Mouse (Mus musculus) forebrain, embryonic 12.5 days (tissue): ENCODE results near the gene Ccdc43. TPM values are rescaled to one million over a fixed set of nuclear protein-coding genes. Genes with fewer than 3 reads are reported as not detected.

Experiments used
- ATAC-seq: fragments of 200-750 bp; cut with Nextera tagmentation; 2 replicates; pipeline ENCODE4 v1.8.0; 2017; ENCODE audit warnings: moderate TSS enrichment; ENCODE audit not compliant: low FRiP score
- H3K27ac ChIP-seq: fragments of 300-500 bp; sonication (generic); 2 replicates; pipeline ENCODE4 v1.5.1; 2016; ENCODE audit warnings: mild to moderate bottlenecking
- H3K27me3 ChIP-seq: fragments of 300-500 bp; sonication (generic); 2 replicates; pipeline ENCODE4 v1.6.1; 2016; ENCODE audit warnings: mild to moderate bottlenecking
- H3K36me3 ChIP-seq: fragments of 300-500 bp; sonication (generic); replicated peaks from 2 replicates; pipeline ENCODE4 v1.6.1; 2016; ENCODE audit warnings: mild to moderate bottlenecking
- H3K4me1 ChIP-seq: fragments of 300-500 bp; sonication (generic); 2 replicates; pipeline ENCODE4 v1.6.1; 2016
- H3K4me2 ChIP-seq: fragments of 300-500 bp; sonication (generic); 2 replicates; pipeline ENCODE4 v1.6.1; 2016; ENCODE audit warnings: mild to moderate bottlenecking, moderate library complexity
- H3K4me3 ChIP-seq: fragments of 300-500 bp; sonication (generic); replicated peaks from 2 replicates; pipeline ENCODE4 v1.5.1; 2016; ENCODE audit warnings: mild to moderate bottlenecking
- H3K9ac ChIP-seq: fragments of 300-500 bp; sonication (generic); 2 replicates; pipeline ENCODE4 v1.6.1; 2016; ENCODE audit warnings: mild to moderate bottlenecking
- H3K9me3 ChIP-seq: fragments of 300-500 bp; sonication (generic); 2 replicates; pipeline ENCODE4 v1.6.1; 2016
- WGBS: fragments of 180-500 bp; shearing (Covaris S2); methylation state at CpG from one replicate; pipeline ENCODE4 v1.1.7; 2016; 5-methylcytosine and 5-hydroxymethylcytosine counted together
- polyA plus RNA-seq: library from polyadenylated mRNA; unstranded; fragments of >200 nt; fragmentation: Nextera tagmentation; extraction: Ambion mirVana; gene quantifications from 2 replicates; pipeline ENCODE4 v1.2.1, GENCODE M21; 2016

Ccdc43 gene
- 55.1 and 57.7 TPM in 2 replicates for polyA plus RNA-seq

DNA sequence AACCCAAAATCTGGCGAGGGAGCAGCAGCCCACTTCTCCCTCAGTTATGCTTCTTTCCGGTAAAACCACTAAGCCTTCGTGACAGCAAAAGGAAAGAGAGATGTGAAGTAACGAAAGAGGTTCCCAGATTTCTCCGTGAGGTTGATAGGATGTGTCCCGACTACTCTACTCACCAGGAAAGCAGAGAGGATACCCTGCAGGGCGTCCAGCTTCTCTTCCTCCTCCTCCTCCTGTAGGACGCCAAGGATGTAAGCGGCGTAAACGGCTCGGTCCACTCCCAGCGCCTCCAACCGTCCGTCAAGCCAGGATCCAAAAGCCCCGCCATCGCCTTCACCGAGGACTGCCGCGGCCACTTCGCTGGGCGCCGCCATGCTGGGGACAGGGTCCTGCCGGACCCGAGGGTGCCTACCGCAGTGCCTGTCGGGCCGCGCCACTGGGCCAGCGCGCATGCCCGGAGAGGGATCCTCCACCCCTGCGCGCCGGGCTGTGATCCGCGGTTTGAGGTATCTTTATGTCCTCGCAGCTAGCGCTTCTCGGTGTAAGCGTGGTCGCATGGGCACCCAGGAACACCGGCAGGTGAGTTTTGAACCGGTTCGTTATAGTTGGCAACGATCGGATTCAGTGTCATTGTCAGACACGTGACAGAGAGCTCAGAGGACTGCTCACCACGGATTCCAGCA is at the start of gene Ccdc43:
Ccdc43 (minus strand) TSS at position 445 of the 680 bp plus-strand sequence.
- peak within 1 kb of the TSS; percentile 74 for H3K4me2 ChIP-seq
- H3K27ac ChIP-seq, result peak within 1 kb of the TSS; percentile 53
- H3K4me1 ChIP-seq, result peaks cover 15% of the 10 kb centered on the region
- ATAC-seq, result peak; percentile 94
- H3K9me3 ChIP-seq, result no peaks in the 10 kb centered on the region
- WGBS, result under 1% methylated on average over 49 of the region's 49 CpGs
- H3K27me3 ChIP-seq, result no peaks in the 10 kb centered on the region; the same call in 1 of the 2 replicates
- peaks cover 11% of the 10 kb centered on the region; the same call in 1 of the 2 replicates for H3K36me3 ChIP-seq
- peak within 1 kb of the TSS; percentile 84 for H3K9ac ChIP-seq
- peak within 1 kb of the TSS; percentile 80 for H3K4me3 ChIP-seq

- Histone ChIP-seq H3K9ac (no peak overlapping the region), H3K4me3 (no peak overlapping the region), H3K27ac (no peak overlapping the region), H3K36me3 (no peaks in the 10 kb centered on the region), H3K27me3 (peaks cover 12% of the 10 kb centered on the region; the same call in 1 of the 2 replicates), H3K4me1 (peaks cover 14% of the 10 kb centered on the region), H3K4me2 (no peak overlapping the region), H3K9me3 (no peaks in the 10 kb centered on the region)
- ATAC-seq, result no peak
- WGBS, result 89% methylated on average over 3 of the region's 3 CpGs
These were observed 47.2 kb upstream of the Ccdc43 start for GRCm38 (mm10) chr11:102744746-102745145.

- Histone ChIP-seq H3K4me3 (no peak overlapping the region), H3K27ac (no peak overlapping the region), H3K9ac (no peak overlapping the region), H3K9me3 (no peaks in the 10 kb centered on the region), H3K4me1 (peaks cover 18% of the 10 kb centered on the region), H3K4me2 (no peak overlapping the region), H3K27me3 (peaks cover 25% of the 10 kb centered on the region), H3K36me3 (no peaks in the 10 kb centered on the region)
- WGBS, result 90% methylated on average over 5 of the region's 5 CpGs
- ATAC-seq, result no peak
These were observed 45.3 kb upstream of the Ccdc43 start for GRCm38 (mm10) chr11:102742843-102743242.

DNA sequence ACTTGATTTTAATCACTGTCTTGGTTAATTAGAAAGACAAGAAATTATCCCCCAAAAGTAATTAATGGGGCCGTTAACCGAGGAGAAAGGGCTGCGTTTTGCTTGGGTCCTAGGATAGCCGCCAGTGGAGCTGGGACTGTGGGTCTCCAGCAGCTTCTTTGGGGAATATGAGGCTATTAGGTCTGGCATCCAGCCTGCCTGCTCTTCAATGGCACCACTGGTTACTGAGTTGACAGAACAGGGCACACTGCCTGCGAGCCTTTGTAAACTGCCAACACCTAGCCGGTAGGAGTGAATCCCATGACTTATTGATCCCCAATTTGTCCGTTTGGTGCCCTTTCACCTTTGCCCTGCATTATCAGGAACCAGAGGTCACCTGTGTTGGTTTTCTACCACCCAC is 44.5 kb upstream of the Ccdc43 start:
- no peaks in the 10 kb centered on the region for H3K36me3 ChIP-seq
- H3K27me3 ChIP-seq, result peaks cover 29% of the 10 kb centered on the region
- H3K4me3 ChIP-seq, result no peak overlapping the region
- 37% methylated on average over 7 of the region's 7 CpGs for WGBS
- H3K4me2 ChIP-seq, result no peak overlapping the region
- no peak overlapping the region for H3K27ac ChIP-seq
- peaks cover 18% of the 10 kb centered on the region for H3K4me1 ChIP-seq
- no peaks in the 10 kb centered on the region for H3K9me3 ChIP-seq
- no peak for ATAC-seq
- no peak overlapping the region for H3K9ac ChIP-seq

DNA sequence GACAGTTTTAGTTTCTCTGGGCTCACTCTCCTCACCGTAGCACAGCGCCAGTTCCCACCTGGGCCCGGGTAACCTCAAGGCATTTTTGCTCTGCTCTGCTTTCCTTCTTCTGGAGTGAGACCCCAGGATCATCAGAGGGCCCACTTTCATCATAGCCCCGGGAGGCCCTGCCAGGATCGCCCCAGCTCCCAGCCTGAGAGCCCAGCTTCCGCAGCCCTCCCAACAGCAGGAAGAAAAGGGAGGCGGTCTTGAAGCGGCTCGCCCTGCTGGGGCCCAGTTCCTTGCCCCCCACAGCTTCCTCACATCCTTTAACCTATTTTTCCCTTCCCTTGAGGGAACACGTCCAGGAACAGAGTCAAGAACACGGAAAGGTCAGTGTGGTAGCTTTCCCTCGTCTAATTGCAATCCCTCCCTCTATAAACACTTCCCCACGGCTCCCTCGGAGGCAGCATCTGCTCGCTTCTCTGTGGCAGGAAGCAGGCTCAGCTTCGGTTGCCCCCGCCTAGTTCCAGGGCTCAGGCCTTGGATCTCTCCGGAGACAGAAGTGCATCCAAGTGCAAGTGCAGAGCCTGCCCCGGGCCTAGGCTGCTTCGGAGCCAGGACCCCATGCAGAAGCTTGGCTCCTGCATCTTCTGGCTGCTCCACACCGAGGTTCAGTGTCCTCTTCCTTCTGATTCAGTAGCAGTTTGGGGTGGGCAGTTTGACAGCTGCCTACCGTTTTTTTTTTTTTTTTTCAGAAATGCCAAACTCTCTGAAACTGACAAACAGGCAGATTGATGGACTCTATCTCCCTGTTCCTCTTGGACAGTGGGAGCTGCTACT is 43.8 kb upstream of the Ccdc43 start:
- ATAC-seq, result no peak
- H3K4me3 ChIP-seq, result no peak overlapping the region
- 12% methylated on average over 22 of the region's 22 CpGs for WGBS

GRCm38 (mm10) chr11:102740634-102741033 is 43.1 kb upstream of the Ccdc43 start:
- WGBS, result 47% methylated on average over 11 of the region's 11 CpGs
- peaks cover 29% of the 10 kb centered on the region for H3K27me3 ChIP-seq

More for the DNA sequence above, 43.8 kb upstream of the Ccdc43 start:
- no peaks in the 10 kb centered on the region for H3K36me3 ChIP-seq
- peak overlapping the region; percentile 15; the same call in 1 of the 2 replicates for H3K4me2 ChIP-seq
- no peaks in the 10 kb centered on the region for H3K9me3 ChIP-seq
- H3K27me3 ChIP-seq, result peaks cover 29% of the 10 kb centered on the region
- no peak overlapping the region for H3K9ac ChIP-seq
- no peak overlapping the region for H3K27ac ChIP-seq
- peaks cover 18% of the 10 kb centered on the region for H3K4me1 ChIP-seq

DNA sequence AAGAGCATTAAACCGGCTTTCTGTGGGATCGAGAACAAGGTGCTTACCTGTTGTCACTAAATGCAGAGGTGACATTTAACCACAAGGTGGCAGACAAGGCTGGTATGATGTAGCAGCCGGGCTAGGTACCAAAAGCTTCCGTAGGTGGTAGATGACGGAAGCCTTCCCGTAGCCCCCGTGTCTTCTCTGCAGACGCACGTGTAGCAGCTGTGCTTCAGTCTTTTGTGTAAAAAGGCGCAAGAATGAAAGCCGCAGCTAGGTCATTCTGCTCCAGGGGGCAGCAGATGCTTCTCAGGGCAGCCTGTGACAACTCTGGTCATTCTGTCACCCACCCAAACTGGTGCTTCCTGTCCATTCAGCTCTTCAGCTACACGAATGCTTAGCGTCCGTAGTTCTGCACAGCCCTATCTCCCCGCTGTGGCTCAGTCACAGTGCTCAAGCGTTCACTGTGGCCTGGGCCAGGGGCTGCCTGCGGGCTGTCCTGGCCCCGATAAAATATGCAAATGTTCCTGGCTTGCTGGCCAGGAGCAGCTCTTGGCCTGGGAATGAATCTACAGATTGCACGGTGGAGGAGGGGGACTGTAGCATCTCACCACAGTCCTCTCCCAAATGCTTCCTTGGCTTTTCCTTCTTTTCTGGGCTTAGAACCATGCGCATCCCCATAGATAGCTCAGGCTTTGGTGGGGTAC is 41.8 kb upstream of the Ccdc43 start:
- peaks cover 29% of the 10 kb centered on the region for H3K27me3 ChIP-seq
- 0 out of 2 replicates have a peak overlapping the region, but pooled peaks have one; percentile 42 for H3K27ac ChIP-seq

More at GRCm38 (mm10) chr11:102740634-102741033, 43.1 kb upstream of the Ccdc43 start:
- Histone ChIP-seq H3K9me3 (no peaks in the 10 kb centered on the region), H3K36me3 (no peaks in the 10 kb centered on the region), H3K4me2 (no peak overlapping the region), H3K27ac (no peak overlapping the region), H3K4me3 (no peak overlapping the region), H3K4me1 (peaks cover 18% of the 10 kb centered on the region), H3K9ac (no peak overlapping the region)
- ATAC-seq, result no peak

GRCm38 (mm10) chr11:102738046-102738445 is 40.5 kb upstream of the Ccdc43 start:
- no peak overlapping the region for H3K4me2 ChIP-seq
- peaks cover 29% of the 10 kb centered on the region for H3K27me3 ChIP-seq
- H3K4me1 ChIP-seq, result peaks cover 18% of the 10 kb centered on the region
- no peak overlapping the region for H3K27ac ChIP-seq
- ATAC-seq, result no peak
- no peak overlapping the region for H3K9ac ChIP-seq
- WGBS, result 79% methylated on average over 3 of the region's 3 CpGs
- H3K4me3 ChIP-seq, result no peak overlapping the region
- H3K36me3 ChIP-seq, result no peaks in the 10 kb centered on the region
- no peaks in the 10 kb centered on the region for H3K9me3 ChIP-seq

More for the DNA sequence above, 41.8 kb upstream of the Ccdc43 start:
- ATAC-seq, result peak; percentile 78
- H3K4me3 ChIP-seq, result peak overlapping the region; percentile 28
- no peaks in the 10 kb centered on the region for H3K36me3 ChIP-seq
- peak overlapping the region; percentile 63 for H3K4me2 ChIP-seq
- H3K9ac ChIP-seq, result peak overlapping the region; percentile 44; the same call in 1 of the 2 replicates
- H3K4me1 ChIP-seq, result peaks cover 18% of the 10 kb centered on the region
- 3% methylated on average over 20 of the region's 20 CpGs for WGBS
- H3K9me3 ChIP-seq, result no peaks in the 10 kb centered on the region

DNA sequence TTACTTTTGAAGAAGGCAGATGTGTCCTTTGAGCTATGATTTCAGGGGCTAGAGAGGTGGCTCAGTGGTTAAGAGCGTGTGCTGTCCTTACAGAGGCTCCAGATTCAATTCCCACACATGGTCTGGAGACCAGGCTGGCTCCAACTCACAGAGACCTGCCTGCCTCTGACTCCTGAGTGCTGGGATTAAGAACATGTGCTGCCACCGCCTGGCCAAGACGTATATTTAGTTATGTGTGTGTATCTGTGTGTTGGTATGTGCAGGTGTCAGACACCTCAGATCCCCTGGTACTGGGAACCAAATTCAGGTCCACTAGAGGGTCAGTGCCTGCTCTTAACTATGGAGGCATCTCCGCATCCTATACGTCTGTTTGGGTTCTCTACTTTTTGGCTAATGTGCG is 37.4 kb upstream of the Ccdc43 start:
- no peak for ATAC-seq
- Histone ChIP-seq H3K4me1 (peaks cover 6% of the 10 kb centered on the region), H3K4me2 (no peak overlapping the region), H3K36me3 (no peaks in the 10 kb centered on the region), H3K4me3 (no peak overlapping the region), H3K9me3 (no peaks in the 10 kb centered on the region), H3K9ac (no peak overlapping the region), H3K27ac (no peak overlapping the region), H3K27me3 (peaks cover 16% of the 10 kb centered on the region)
- WGBS, result 92% methylated on average over 6 of the region's 6 CpGs

DNA sequence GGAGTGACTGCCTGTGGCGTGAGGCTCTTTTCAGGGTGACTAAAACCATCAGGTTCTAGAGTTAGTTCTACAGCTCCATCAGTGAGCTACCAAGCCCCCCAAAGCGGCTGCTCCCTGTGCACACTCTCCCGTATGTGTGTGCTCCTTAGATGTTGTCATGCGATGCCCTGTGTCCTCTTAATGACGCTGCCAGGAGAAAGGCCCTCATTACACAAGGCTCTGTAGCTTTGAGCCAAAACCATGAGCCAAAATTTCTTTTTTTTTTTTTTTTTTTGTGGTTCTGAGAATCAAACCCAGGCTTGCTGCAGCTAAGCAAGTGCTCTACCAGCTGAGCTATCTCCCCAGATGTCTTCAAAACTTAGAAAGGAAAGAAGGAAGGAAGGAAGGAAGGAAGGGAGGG is 35.6 kb upstream of the Ccdc43 start:
- H3K27ac ChIP-seq, result no peak overlapping the region
- H3K27me3 ChIP-seq, result peaks cover 7% of the 10 kb centered on the region; the same call in 1 of the 2 replicates
- H3K36me3 ChIP-seq, result no peaks in the 10 kb centered on the region
- no peak overlapping the region for H3K4me3 ChIP-seq
- H3K9ac ChIP-seq, result no peak overlapping the region
- 81% methylated on average over 5 of the region's 5 CpGs for WGBS
- no peak for ATAC-seq
- no peak overlapping the region for H3K4me2 ChIP-seq
- H3K4me1 ChIP-seq, result no peaks in the 10 kb centered on the region
- no peaks in the 10 kb centered on the region for H3K9me3 ChIP-seq

- Histone ChIP-seq H3K9me3 (no peaks in the 10 kb centered on the region), H3K4me3 (no peak overlapping the region), H3K4me2 (no peak overlapping the region), H3K27me3 (no peaks in the 10 kb centered on the region), H3K36me3 (no peaks in the 10 kb centered on the region), H3K27ac (no peak overlapping the region), H3K9ac (no peak overlapping the region), H3K4me1 (no peaks in the 10 kb centered on the region)
- no peak for ATAC-seq
- 91% methylated on average over 6 of the region's 6 CpGs for WGBS
These were observed 33.8 kb upstream of the Ccdc43 start for GRCm38 (mm10) chr11:102731366-102731765.

- Histone ChIP-seq H3K4me2 (no peak overlapping the region), H3K27ac (no peak overlapping the region), H3K4me3 (no peak overlapping the region), H3K9ac (no peak overlapping the region), H3K9me3 (no peaks in the 10 kb centered on the region), H3K27me3 (no peaks in the 10 kb centered on the region), H3K36me3 (no peaks in the 10 kb centered on the region), H3K4me1 (no peaks in the 10 kb centered on the region)
- no peak for ATAC-seq
- WGBS, result 88% methylated on average over 3 of the region's 3 CpGs
These were observed 32.3 kb upstream of the Ccdc43 start for GRCm38 (mm10) chr11:102729835-102730234.
